Mouse (Mus musculus) neural tube, embryonic 12.5 days (tissue): ENCODE data around the gene Foxb2. TPM values are rescaled to one million over a fixed set of nuclear protein-coding genes. Genes with fewer than 3 reads are reported as not detected.

Experiments used
- ATAC-seq: fragments of 200-750 bp; cut with Nextera tagmentation; 2 replicates; pipeline ENCODE4 v1.8.0; 2017; ENCODE audit warnings: low read depth, mild to moderate bottlenecking, moderate TSS enrichment, moderate library complexity; ENCODE audit not compliant: low FRiP score
- H3K27ac ChIP-seq: fragments of 300-500 bp; sonication (generic); 2 replicates; pipeline ENCODE4 v1.5.1; 2016
- H3K27me3 ChIP-seq: fragments of 300-500 bp; sonication (generic); replicated peaks from 2 replicates; pipeline ENCODE4 v1.6.1; 2016; ENCODE audit warnings: mild to moderate bottlenecking
- H3K36me3 ChIP-seq: fragments of 300-500 bp; sonication (generic); 2 replicates; pipeline ENCODE4 v1.6.1; 2016; ENCODE audit warnings: mild to moderate bottlenecking
- H3K4me1 ChIP-seq: fragments of 300-500 bp; sonication (generic); 2 replicates; pipeline ENCODE4 v1.6.1; 2016
- H3K4me2 ChIP-seq: fragments of 300-500 bp; sonication (generic); replicated peaks from 2 replicates; pipeline ENCODE4 v1.6.1; 2016; ENCODE audit warnings: mild to moderate bottlenecking
- H3K4me3 ChIP-seq: fragments of 300-500 bp; sonication (generic); 2 replicates; pipeline ENCODE4 v1.5.1; 2016
- H3K9ac ChIP-seq: fragments of 300-500 bp; sonication (generic); 2 replicates; pipeline ENCODE4 v1.6.1; 2016; ENCODE audit warnings: mild to moderate bottlenecking
- H3K9me3 ChIP-seq: fragments of 300-500 bp; sonication (generic); 2 replicates; pipeline ENCODE4 v1.6.1; 2016; ENCODE audit warnings: mild to moderate bottlenecking
- WGBS: fragments of 180-500 bp; shearing (Covaris S2); methylation state at CpG from one replicate; pipeline ENCODE4 v1.1.7; 2016; 5-methylcytosine and 5-hydroxymethylcytosine counted together
- polyA plus RNA-seq: library from polyadenylated mRNA; unstranded; fragments of >200 nt; fragmentation: Nextera tagmentation; extraction: Ambion mirVana; gene quantifications from 2 replicates; pipeline ENCODE4 v1.2.1, GENCODE M21; 2016

The Foxb2 gene
- 0.31 and 0.38 TPM in 2 replicates for polyA plus RNA-seq

- Histone ChIP-seq H3K27ac (no peak within 1 kb of the TSS), H3K4me1 (peaks cover 37% of the 10 kb centered on the region), H3K4me2 (peak within 1 kb of the TSS; percentile 83), H3K4me3 (peak within 1 kb of the TSS; percentile 43), H3K9me3 (no peaks in the 10 kb centered on the region), H3K36me3 (no peaks in the 10 kb centered on the region), H3K9ac (peak within 1 kb of the TSS; percentile 42), H3K27me3 (peaks cover 98% of the 10 kb centered on the region)
- WGBS = under 1% methylated on average over 40 of the region's 40 CpGs
- peak; percentile 2; the same call in 1 of the 2 replicates for ATAC-seq
These were observed at the start of gene Foxb2 for GRCm38 (mm10) chr19:16873221-16873861. Gene Foxb2 (minus strand): TSS chr19:16873805.

GRCm38 (mm10) chr19:16911507-16911906, 37.9 kb upstream of the Foxb2 start:
- Histone ChIP-seq H3K9me3 (no peaks in the 10 kb centered on the region), H3K4me1 (no peaks in the 10 kb centered on the region), H3K4me2 (no peak overlapping the region), H3K27ac (no peak overlapping the region), H3K9ac (no peak overlapping the region), H3K36me3 (no peaks in the 10 kb centered on the region), H3K27me3 (no peaks in the 10 kb centered on the region), H3K4me3 (no peak overlapping the region)
- no peak for ATAC-seq
- 84% methylated on average over 5 of the region's 5 CpGs for WGBS

DNA sequence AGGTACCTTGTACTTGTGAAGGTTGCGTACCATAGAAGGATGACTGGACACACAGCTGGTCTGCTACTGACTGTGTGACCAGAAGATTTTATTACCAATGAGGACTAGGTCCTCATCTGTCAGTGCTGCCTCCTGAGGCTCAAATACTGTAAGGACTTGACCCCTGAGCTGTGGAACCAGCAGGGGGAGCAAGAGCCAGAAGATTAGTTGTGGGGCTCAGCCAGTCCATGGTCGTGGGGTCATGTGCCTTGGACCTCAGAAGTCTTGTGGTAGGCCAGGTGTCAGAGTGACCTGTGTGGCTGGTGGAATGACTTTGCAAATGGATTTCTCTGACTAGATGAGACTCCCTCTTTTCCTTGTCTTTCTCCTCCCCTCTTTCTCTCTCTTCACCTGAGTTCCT, 29.5 kb upstream of the Foxb2 start:
- H3K27me3 ChIP-seq = no peaks in the 10 kb centered on the region
- H3K4me1 ChIP-seq = no peaks in the 10 kb centered on the region
- ATAC-seq = no peak
- 77% methylated on average over 2 of the region's 2 CpGs for WGBS
- no peak overlapping the region for H3K4me2 ChIP-seq
- no peak overlapping the region for H3K27ac ChIP-seq
- no peak overlapping the region for H3K9ac ChIP-seq
- H3K36me3 ChIP-seq = no peaks in the 10 kb centered on the region
- no peak overlapping the region for H3K4me3 ChIP-seq
- H3K9me3 ChIP-seq = no peaks in the 10 kb centered on the region

DNA sequence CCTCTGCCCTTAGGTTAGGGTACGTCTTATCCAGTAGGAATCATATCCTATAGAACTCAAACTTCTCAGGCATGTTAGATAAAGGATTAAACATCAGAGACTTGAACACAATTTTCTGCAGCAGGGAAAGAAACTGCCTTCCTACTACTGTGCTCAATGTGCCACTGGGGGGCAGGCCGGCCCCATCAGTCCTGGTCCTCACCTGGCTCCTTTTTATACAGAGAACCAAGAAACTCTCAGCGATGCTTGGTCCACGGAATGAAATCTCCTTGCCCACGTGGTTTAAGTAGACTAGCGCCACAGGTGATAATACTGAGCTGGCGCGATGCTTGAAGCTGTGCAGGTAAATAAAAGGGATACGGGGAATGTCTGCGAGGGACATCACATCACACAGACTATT, 26.1 kb upstream of the Foxb2 start:
- 58% methylated on average over 10 of the region's 10 CpGs for WGBS
- H3K27ac ChIP-seq = no peak overlapping the region
- no peaks in the 10 kb centered on the region for H3K9me3 ChIP-seq
- no peak overlapping the region for H3K9ac ChIP-seq
- no peaks in the 10 kb centered on the region for H3K27me3 ChIP-seq
- ATAC-seq = no peak
- H3K4me2 ChIP-seq = no peak overlapping the region
- H3K36me3 ChIP-seq = no peaks in the 10 kb centered on the region
- no peaks in the 10 kb centered on the region for H3K4me1 ChIP-seq
- no peak overlapping the region for H3K4me3 ChIP-seq

GRCm38 (mm10) chr19:16898576-16898975, 25.0 kb upstream of the Foxb2 start:
- no peak overlapping the region for H3K4me2 ChIP-seq
- no peaks in the 10 kb centered on the region for H3K4me1 ChIP-seq
- no peaks in the 10 kb centered on the region for H3K9me3 ChIP-seq
- ATAC-seq = no peak
- no peak overlapping the region for H3K4me3 ChIP-seq
- H3K27me3 ChIP-seq = no peaks in the 10 kb centered on the region
- no peak overlapping the region for H3K9ac ChIP-seq
- WGBS = 92% methylated on average over 5 of the region's 5 CpGs
- H3K36me3 ChIP-seq = no peaks in the 10 kb centered on the region
- no peak overlapping the region for H3K27ac ChIP-seq

DNA sequence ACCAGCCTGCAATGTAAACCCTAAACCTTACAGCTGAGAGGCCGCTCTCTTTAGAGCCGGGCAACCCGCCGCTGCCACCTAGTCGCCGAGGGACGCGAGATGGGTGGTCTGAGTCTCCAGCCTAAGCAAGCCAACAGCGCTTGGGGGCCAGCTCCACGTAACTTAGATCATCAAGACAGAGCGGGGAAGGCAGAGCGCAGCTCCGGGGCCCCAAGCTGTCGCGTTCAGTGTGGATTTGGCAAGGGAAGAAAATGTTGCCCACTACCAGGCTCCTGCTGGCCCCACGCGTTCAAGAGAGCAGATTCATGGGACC, 2.8 kb upstream of the Foxb2 start:
- no peak overlapping the region for H3K9ac ChIP-seq
- H3K4me3 ChIP-seq = no peak overlapping the region
- peak overlapping the region; percentile 37 for H3K4me2 ChIP-seq
- under 1% methylated on average over 17 of the region's 17 CpGs for WGBS
- ATAC-seq = no peak
- H3K9me3 ChIP-seq = no peaks in the 10 kb centered on the region
- peaks cover 79% of the 10 kb centered on the region for H3K27me3 ChIP-seq
- peaks cover 37% of the 10 kb centered on the region for H3K4me1 ChIP-seq
- H3K27ac ChIP-seq = no peak overlapping the region
- no peaks in the 10 kb centered on the region for H3K36me3 ChIP-seq

DNA sequence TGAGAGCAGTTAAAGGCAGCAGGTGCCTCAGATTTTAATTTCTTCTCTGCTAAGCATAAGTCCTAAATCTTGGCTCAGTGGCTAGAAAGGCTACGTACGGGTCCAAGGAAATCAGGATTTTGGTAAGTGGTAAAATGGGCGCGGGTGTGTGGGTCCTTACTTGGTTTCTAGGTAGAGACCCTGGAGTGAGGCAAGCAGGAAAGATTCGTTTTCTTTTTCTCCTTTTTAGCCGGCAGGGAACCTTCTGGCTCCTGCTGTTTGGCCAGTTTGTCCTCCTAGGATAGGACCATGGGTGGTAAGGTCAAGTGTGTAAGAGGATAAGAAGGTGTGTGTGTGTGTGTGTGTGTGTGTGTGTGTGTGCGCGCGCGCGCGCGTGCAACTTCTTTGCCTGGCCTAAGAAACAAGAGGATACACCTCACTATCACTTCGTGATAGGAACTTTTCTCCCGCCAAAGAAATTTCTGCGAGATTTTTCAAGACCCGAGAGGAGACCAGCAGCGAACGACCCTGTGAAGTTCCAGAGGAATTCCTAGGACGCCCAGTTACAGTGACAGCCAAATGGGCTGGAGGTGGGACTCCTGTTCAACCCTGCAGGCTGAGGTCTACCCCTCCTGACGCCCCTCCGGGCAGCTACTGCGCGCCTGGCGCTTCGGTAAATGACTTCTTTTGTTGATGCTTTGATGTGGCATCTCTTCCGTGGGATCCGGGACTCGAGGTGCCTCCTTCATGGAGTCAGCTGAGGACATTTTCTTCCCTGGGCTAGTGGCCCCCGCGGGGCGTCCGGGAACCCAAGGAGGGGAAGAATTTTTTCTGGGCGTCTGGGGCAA, 2.2 kb upstream of the Foxb2 start:
- no peak for ATAC-seq
- H3K4me3 ChIP-seq = peak overlapping the region; percentile 5; the same call in 1 of the 2 replicates
- H3K36me3 ChIP-seq = no peaks in the 10 kb centered on the region
- H3K27ac ChIP-seq = no peak overlapping the region
- no peak overlapping the region for H3K9ac ChIP-seq
- peaks cover 84% of the 10 kb centered on the region for H3K27me3 ChIP-seq
- peak overlapping the region; percentile 37 for H3K4me2 ChIP-seq
- H3K4me1 ChIP-seq = peaks cover 37% of the 10 kb centered on the region
- WGBS = 1% methylated on average over 34 of the region's 34 CpGs
- H3K9me3 ChIP-seq = no peaks in the 10 kb centered on the region

DNA sequence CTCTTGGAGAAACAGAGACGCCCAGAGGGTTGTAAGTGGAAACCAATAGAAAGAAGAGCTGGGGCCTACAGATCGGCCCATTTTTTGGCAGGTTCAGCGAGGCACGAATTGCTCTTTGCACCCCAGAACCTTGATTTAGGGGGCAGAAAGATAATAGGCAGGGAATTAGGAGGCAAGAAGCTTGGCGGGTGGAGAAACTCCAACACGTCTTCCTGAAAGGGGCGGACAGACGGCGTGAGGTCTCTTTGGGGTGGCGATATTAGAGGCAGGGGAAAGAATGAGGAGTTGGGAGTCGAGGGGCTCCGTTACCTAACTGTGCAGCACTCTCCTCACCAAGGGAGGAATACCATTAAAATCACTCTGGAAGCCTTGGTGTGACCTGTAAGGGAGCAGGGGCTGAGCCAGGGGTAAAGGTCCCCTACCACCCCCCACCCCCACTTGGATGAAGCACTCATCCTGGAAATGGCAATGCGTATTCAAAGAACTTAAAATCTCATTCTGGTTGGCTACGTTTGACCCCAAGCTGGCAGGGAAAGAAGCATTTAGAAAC, 1.5 kb upstream of the Foxb2 start:
- Histone ChIP-seq H3K9me3 (no peaks in the 10 kb centered on the region), H3K27ac (no peak overlapping the region), H3K27me3 (peaks cover 92% of the 10 kb centered on the region), H3K36me3 (no peaks in the 10 kb centered on the region), H3K9ac (no peak overlapping the region), H3K4me2 (no peak overlapping the region), H3K4me3 (no peak overlapping the region; the same call in 1 of the 2 replicates), H3K4me1 (peaks cover 37% of the 10 kb centered on the region)
- no peak for ATAC-seq
- 2% methylated on average over 14 of the region's 14 CpGs for whole genome bisulfite sequencing

DNA sequence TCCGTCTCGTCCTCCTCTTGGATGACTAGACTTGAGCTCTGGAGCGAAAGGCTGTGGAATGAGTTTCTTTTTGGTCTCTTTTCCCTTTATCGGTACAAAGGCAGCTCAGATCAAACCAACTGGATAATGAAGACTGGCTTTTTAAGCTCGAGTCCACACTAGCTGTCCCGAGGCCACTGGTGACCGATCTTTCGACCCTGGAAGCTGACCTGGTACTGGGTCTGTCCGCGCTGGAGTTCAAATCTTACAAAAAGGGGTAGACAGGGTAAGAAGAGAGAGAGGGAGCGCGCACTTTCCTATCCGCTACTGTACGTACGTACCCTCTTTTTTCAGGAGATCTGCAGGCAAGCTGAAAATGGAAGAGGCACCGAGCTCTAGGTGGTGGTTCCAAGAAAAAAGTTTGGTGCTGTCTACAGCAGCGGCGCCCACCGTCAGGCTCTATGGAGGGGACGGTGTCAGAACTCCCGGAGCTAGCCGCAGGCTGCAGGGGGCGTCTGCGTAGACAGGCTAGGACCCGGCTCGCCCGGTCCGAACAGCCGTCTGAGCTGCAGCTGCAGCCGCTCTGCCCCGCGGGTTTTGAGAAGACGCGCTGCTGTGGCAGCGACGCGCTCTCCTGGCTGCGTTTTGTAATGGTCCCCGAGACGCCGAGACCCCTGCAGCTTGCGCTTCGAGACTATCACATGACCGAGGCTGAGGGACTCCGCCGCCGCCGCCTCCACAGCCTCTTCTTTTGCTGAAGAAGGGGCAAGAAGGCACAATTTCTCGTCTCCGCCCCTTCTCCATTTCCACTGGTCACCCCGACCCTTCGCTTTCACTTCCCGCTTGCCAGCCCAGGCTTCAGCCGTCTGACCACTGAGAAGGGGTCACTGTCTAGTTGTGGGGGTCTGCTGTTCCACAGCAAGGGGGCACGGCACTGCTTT, 597 bp upstream of the Foxb2 start:
- Histone ChIP-seq H3K4me3 (peak overlapping the region; percentile 43), H3K27ac (no peak overlapping the region), H3K9ac (no peak overlapping the region), H3K9me3 (no peaks in the 10 kb centered on the region), H3K4me2 (peak overlapping the region; percentile 83), H3K27me3 (peaks cover 98% of the 10 kb centered on the region), H3K4me1 (peaks cover 37% of the 10 kb centered on the region), H3K36me3 (no peaks in the 10 kb centered on the region)
- peak; percentile 39; the same call in 1 of the 2 replicates for ATAC-seq
- under 1% methylated on average over 55 of the region's 55 CpGs for WGBS

- Histone ChIP-seq H3K9me3 (no peaks in the 10 kb centered on the region), H3K4me3 (peak overlapping the region; percentile 43), H3K27me3 (peaks cover 98% of the 10 kb centered on the region), H3K36me3 (no peaks in the 10 kb centered on the region), H3K9ac (peak overlapping the region; percentile 42), H3K4me1 (peaks cover 37% of the 10 kb centered on the region), H3K4me2 (peak overlapping the region; percentile 83), H3K27ac (no peak overlapping the region)
- peak; percentile 51 for ATAC-seq
- under 1% methylated on average over 79 of the region's 88 CpGs for WGBS
These were observed 1.0 kb downstream of the Foxb2 start for GRCm38 (mm10) chr19:16872331-16873180.

DNA sequence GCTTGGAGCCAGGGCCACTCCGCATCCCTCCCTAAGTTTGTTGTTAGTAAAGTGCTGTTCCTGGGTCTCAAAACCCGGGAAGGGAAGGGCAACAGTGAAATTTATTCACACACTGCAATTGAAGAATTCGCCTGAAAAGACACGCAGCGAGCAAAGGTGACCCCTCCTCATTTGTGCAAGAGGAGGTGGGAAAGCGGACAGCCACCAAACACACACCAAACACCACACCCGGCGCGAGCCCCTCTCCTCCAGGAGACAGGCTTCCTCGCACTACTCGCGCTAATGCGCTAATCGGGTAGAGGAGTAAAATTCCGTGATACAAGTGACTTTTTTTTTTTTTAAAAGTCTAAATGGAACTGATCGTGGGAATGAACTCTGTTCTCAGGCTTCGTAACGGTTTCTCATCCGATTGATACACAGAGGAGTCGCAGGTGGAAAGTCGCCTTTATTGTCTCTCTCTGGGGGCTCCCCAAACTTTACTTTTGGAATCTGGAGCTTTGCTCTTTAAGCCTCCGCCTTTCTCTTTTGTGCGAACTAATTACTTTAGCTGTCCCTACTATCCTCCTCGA, 2.3 kb downstream of the Foxb2 start:
- Histone ChIP-seq H3K27me3 (peaks cover 93% of the 10 kb centered on the region), H3K9me3 (no peaks in the 10 kb centered on the region), H3K4me3 (no peak overlapping the region), H3K36me3 (no peaks in the 10 kb centered on the region), H3K4me2 (no peak overlapping the region), H3K9ac (no peak overlapping the region), H3K27ac (no peak overlapping the region), H3K4me1 (peaks cover 30% of the 10 kb centered on the region)
- ATAC-seq = no peak
- WGBS = under 1% methylated on average over 24 of the region's 24 CpGs
